Mouse (Mus musculus) MEL (cell line): ENCODE measurements around the gene Smarcc2. TPM values are rescaled to one million over a fixed set of nuclear protein-coding genes. Genes with fewer than 3 reads are reported as not detected.

Experiments
- DNase-seq: peaks from one replicate; pipeline ENCODE4 v3.0.0; 2011; ENCODE audit warnings: low read depth, low spot score
- H3K27ac ChIP-seq: 2 replicates; pipeline ENCODE4 v1.5.1; 2012; ENCODE audit warnings: low read depth, mild to moderate bottlenecking, control low read depth, low read length, moderate library complexity; ENCODE audit not compliant: control insufficient read depth
- H3K27me3 ChIP-seq, 2 experiments: fragments of 150-350 bp in 1 of 2; sonication (generic) in 1 of 2; 2 replicates each; pipeline ENCODE4 v1.6.1; 2012; ENCODE audit warnings: low read length in 2 of 2, mild to moderate bottlenecking in 2 of 2, improper control_type of control experiment in 1 of 2, moderate library complexity in 1 of 2; ENCODE audit not compliant: insufficient read depth in 2 of 2, control insufficient read depth in 1 of 2
- H3K36me3 ChIP-seq, 2 experiments: 2 replicates each; pipeline ENCODE4 v1.6.1; 2012 to 2014; ENCODE audit warnings: low read length in 2 of 2, improper control_type of control experiment in 1 of 2, inconsistent platforms in 1 of 2, mild to moderate bottlenecking in 1 of 2; ENCODE audit not compliant: insufficient read depth in 2 of 2, control insufficient read depth in 1 of 2
- H3K4me1 ChIP-seq, 2 experiments: fragments of 150-350 bp in 1 of 2; sonication (generic) in 1 of 2; 2 replicates each; pipeline ENCODE4 v1.6.1; 2012; ENCODE audit warnings: low read length in 2 of 2, improper control_type of control experiment in 1 of 2, mild to moderate bottlenecking in 1 of 2; ENCODE audit not compliant: insufficient read depth in 2 of 2, control insufficient read depth in 1 of 2
- H3K4me3 ChIP-seq, 2 experiments: fragments of 150-350 bp in 1 of 2; sonication (generic) in 1 of 2; 2 replicates each; pipeline ENCODE4 v1.5.1; 2012; ENCODE audit warnings: low read depth in 2 of 2, low read length in 2 of 2, mild to moderate bottlenecking in 2 of 2, moderate library complexity in 2 of 2, control low read depth in 1 of 2, improper control_type of control experiment in 1 of 2; ENCODE audit not compliant: control insufficient read depth in 1 of 2, insufficient read depth in 1 of 2
- H3K79me2 ChIP-seq: 2 replicates; pipeline ENCODE4 v1.6.1; 2012; ENCODE audit warnings: mild to moderate bottlenecking, low read length, moderate library complexity; ENCODE audit not compliant: control insufficient read depth, poor library complexity, insufficient read depth
- H3K9ac ChIP-seq: 2 replicates; pipeline ENCODE4 v1.6.1; 2012; ENCODE audit warnings: low read depth, mild to moderate bottlenecking, control low read depth, low read length, moderate library complexity; ENCODE audit not compliant: control insufficient read depth, poor library complexity, severe bottlenecking
- H3K9me3 ChIP-seq: fragments of 150-350 bp; sonication (generic); replicated peaks from 2 replicates; pipeline ENCODE4 v1.6.1; 2012; ENCODE audit warnings: mild to moderate bottlenecking, low read length, improper control_type of control experiment, moderate library complexity; ENCODE audit not compliant: insufficient read depth
- BHLHE40 ChIP-seq: IDR thresholded peaks from 2 replicates; pipeline ENCODE4 v1.6.1; 2012; ENCODE audit warnings: low read depth, mild to moderate bottlenecking, inconsistent platforms, low read length, improper control_type of control experiment, borderline replicate concordance
- CHD1 ChIP-seq: IDR thresholded peaks from 2 replicates; pipeline ENCODE4 v1.6.1; 2012; ENCODE audit warnings: low read depth, mild to moderate bottlenecking, inconsistent platforms, low read length, improper control_type of control experiment
- CHD2 ChIP-seq: IDR thresholded peaks from 2 replicates; pipeline ENCODE4 v1.6.1; 2011; ENCODE audit warnings: low read length, improper control_type of control experiment
- CTCF ChIP-seq, 3 experiments: IDR thresholded peaks in 2 of 3; conservative IDR thresholded peaks in 1 of 3; 2 replicates each; pipeline ENCODE4 v1.5.1; 2011 to 2012; ENCODE audit warnings: low read length in 3 of 3, low read depth in 2 of 3, mild to moderate bottlenecking in 2 of 3, improper control_type of control experiment in 1 of 3, inconsistent platforms in 1 of 3, mixed read lengths in 1 of 3, moderate library complexity in 1 of 3; ENCODE audit not compliant: control insufficient read depth in 1 of 3, insufficient read depth in 1 of 3, poor library complexity in 1 of 3, severe bottlenecking in 1 of 3
- E2F4 ChIP-seq: IDR thresholded peaks from 2 replicates; pipeline ENCODE4 v1.6.1; 2011; ENCODE audit warnings: low read depth, low read length, improper control_type of control experiment, borderline replicate concordance
- ELF1 ChIP-seq: IDR thresholded peaks from 2 replicates; pipeline ENCODE4 v1.6.1; 2014; ENCODE audit warnings: low read depth, mild to moderate bottlenecking, inconsistent platforms, low read length, improper control_type of control experiment, moderate library complexity
- EP300 ChIP-seq, 2 experiments: IDR thresholded peaks; 2 replicates each; pipeline ENCODE4 v1.6.1; 2011; ENCODE audit warnings: improper control_type of control experiment in 2 of 2, low read length in 2 of 2, low read depth in 1 of 2, mild to moderate bottlenecking in 1 of 2
- ETS1 ChIP-seq: IDR thresholded peaks from 2 replicates; pipeline ENCODE4 v1.6.1; 2012; ENCODE audit warnings: low read depth, mild to moderate bottlenecking, inconsistent platforms, low read length, improper control_type of control experiment, moderate library complexity
- GABPA ChIP-seq: IDR thresholded peaks from 2 replicates; pipeline ENCODE4 v1.6.1; 2012; ENCODE audit warnings: low read depth, mild to moderate bottlenecking, inconsistent platforms, low read length, improper control_type of control experiment, moderate library complexity
- GATA1 ChIP-seq: IDR thresholded peaks from 2 replicates; pipeline ENCODE4 v1.6.1; 2011; ENCODE audit warnings: low read depth, low read length, improper control_type of control experiment
- JUND ChIP-seq: IDR thresholded peaks from 2 replicates; pipeline ENCODE4 v1.6.1; 2011; ENCODE audit warnings: low read depth, mild to moderate bottlenecking, improper control_type of control experiment, low read length
- KAT2A ChIP-seq: conservative IDR thresholded peaks from 2 replicates; pipeline ENCODE4 v1.6.1; 2012; ENCODE audit warnings: low read depth, low read length, improper control_type of control experiment, inconsistent platforms
- MAX ChIP-seq: IDR thresholded peaks from 2 replicates; pipeline ENCODE4 v1.6.1; 2011; ENCODE audit warnings: low read length, improper control_type of control experiment
- MAZ ChIP-seq: IDR thresholded peaks from 2 replicates; pipeline ENCODE4 v1.6.1; 2012; ENCODE audit warnings: low read depth, mild to moderate bottlenecking, inconsistent platforms, low read length, improper control_type of control experiment
- MEF2A ChIP-seq: IDR thresholded peaks from 2 replicates; pipeline ENCODE4 v1.6.1; 2014; ENCODE audit warnings: low read depth, mild to moderate bottlenecking, inconsistent platforms, low read length, improper control_type of control experiment; ENCODE audit not compliant: poor library complexity, insufficient replicate concordance, severe bottlenecking; ENCODE audit errors: extremely low read depth
- MXI1 ChIP-seq: IDR thresholded peaks from 2 replicates; pipeline ENCODE4 v1.6.1; 2011; ENCODE audit warnings: mild to moderate bottlenecking, low read depth, low read length, improper control_type of control experiment
- MYB ChIP-seq: IDR thresholded peaks from 2 replicates; pipeline ENCODE4 v1.6.1; 2011; ENCODE audit warnings: mild to moderate bottlenecking, low read depth, low read length, improper control_type of control experiment
- MYC ChIP-seq: IDR thresholded peaks from 2 replicates; pipeline ENCODE4 v1.6.1; 2011; ENCODE audit warnings: low read depth, mild to moderate bottlenecking, low read length, improper control_type of control experiment, moderate library complexity
- NRF1 ChIP-seq: IDR thresholded peaks from 2 replicates; pipeline ENCODE4 v1.6.1; 2014; ENCODE audit warnings: low read depth, mild to moderate bottlenecking, inconsistent platforms, low read length, improper control_type of control experiment, moderate library complexity; ENCODE audit not compliant: poor library complexity, insufficient read depth, severe bottlenecking
- POLR2A ChIP-seq, 2 experiments: IDR thresholded peaks; 2 replicates each; pipeline ENCODE4 v1.6.1; 2011 to 2012; ENCODE audit warnings: low read length in 2 of 2, mild to moderate bottlenecking in 2 of 2, control low read depth in 1 of 2, improper control_type of control experiment in 1 of 2, low read depth in 1 of 2, moderate library complexity in 1 of 2; ENCODE audit not compliant: control insufficient read depth in 1 of 2, insufficient read depth in 1 of 2, poor library complexity in 1 of 2
- RAD21 ChIP-seq: IDR thresholded peaks from 2 replicates; pipeline ENCODE4 v1.6.1; 2011; ENCODE audit warnings: mild to moderate bottlenecking, low read depth, low read length, improper control_type of control experiment
- SIN3A ChIP-seq: IDR thresholded peaks from 2 replicates; pipeline ENCODE4 v1.6.1; 2012; ENCODE audit warnings: low read length, improper control_type of control experiment, inconsistent platforms
- SMC3 ChIP-seq: IDR thresholded peaks from 2 replicates; pipeline ENCODE4 v1.6.1; 2011; ENCODE audit warnings: low read depth, low read length, improper control_type of control experiment
- TBP ChIP-seq: IDR thresholded peaks from 2 replicates; pipeline ENCODE4 v1.8.0; 2011; ENCODE audit warnings: low read depth, low read length, improper control_type of control experiment
- TCF12 ChIP-seq: IDR thresholded peaks from 2 replicates; pipeline ENCODE4 v1.6.1; 2014; ENCODE audit warnings: low read depth, mild to moderate bottlenecking, inconsistent platforms, low read length, improper control_type of control experiment, moderate library complexity
- UBTF ChIP-seq: IDR thresholded peaks from 2 replicates; pipeline ENCODE4 v1.6.1; 2012; ENCODE audit warnings: low read depth, mild to moderate bottlenecking, inconsistent platforms, low read length, improper control_type of control experiment, moderate library complexity, borderline replicate concordance; ENCODE audit not compliant: insufficient read depth
- USF1 ChIP-seq: IDR thresholded peaks from 2 replicates; pipeline ENCODE4 v1.6.1; 2014; ENCODE audit warnings: low read depth, mild to moderate bottlenecking, inconsistent platforms, low read length, improper control_type of control experiment, moderate library complexity
- ZC3H11A ChIP-seq: IDR thresholded peaks from 2 replicates; pipeline ENCODE4 v1.6.1; 2012; ENCODE audit warnings: low read depth, mild to moderate bottlenecking, inconsistent platforms, low read length, improper control_type of control experiment
- ZKSCAN1 ChIP-seq: IDR thresholded peaks from 2 replicates; pipeline ENCODE4 v1.6.1; 2012; ENCODE audit warnings: low read depth, mild to moderate bottlenecking, inconsistent platforms, low read length, improper control_type of control experiment, moderate library complexity
- ZMIZ1 ChIP-seq: IDR thresholded peaks from 2 replicates; pipeline ENCODE4 v1.6.1; 2012; ENCODE audit warnings: low read depth, mild to moderate bottlenecking, inconsistent platforms, low read length, improper control_type of control experiment, moderate library complexity
- ZNF384 ChIP-seq: IDR thresholded peaks from 2 replicates; pipeline ENCODE4 v1.6.1; 2012; ENCODE audit warnings: low read depth, mild to moderate bottlenecking, inconsistent platforms, low read length, improper control_type of control experiment
- polyA plus RNA-seq, 2 experiments: library from polyadenylated mRNA; stranded (reverse) in 1 of 2; unstranded in 1 of 2; fragments of >175 nt in 1 of 2; fragments of >200 nt in 1 of 2; gene quantifications; 2 replicates each; pipeline versions ENCODE4 v1.2.1 to v1.2.4; 2012; ENCODE audit warnings: low replicate concordance in 2 of 2, low read depth in 1 of 2; ENCODE audit not compliant: insufficient read length in 2 of 2, insufficient read depth in 1 of 2, missing spikeins in 1 of 2
- total RNA-seq: library from RNA; depleted of rRNA; stranded (reverse); fragments of 300-350 nt; gene quantifications from 2 replicates; pipeline ENCODE4 v1.2.3, GENCODE M21; 2012

Gene Smarcc2
- total and polyA plus RNA-seq, 3 experiments = 24.8 to 226 (median 68.8) TPM

GRCm38 (mm10) chr10:128492633-128493311 is 33.7 kb downstream of the Smarcc2 start:
- Histone ChIP-seq H3K9me3 (no peaks in the 10 kb centered on the region), H3K9ac (peak overlapping the region; percentile 94), H3K27ac (peak overlapping the region; percentile 87), H3K79me2 (peaks cover 36% of the 10 kb centered on the region), H3K4me3 (peak overlapping the region; percentile 95 to 99), H3K4me1 (peaks cover 10 to 31% of the 10 kb centered on the region in 2 experiments), H3K27me3 (no peaks in the 10 kb centered on the region), H3K36me3 (peaks cover 10 to 22% of the 10 kb centered on the region in 2 experiments)
- TF ChIP-seq MXI1 (no peak), JUND (no peak), ZKSCAN1 (no peak), MEF2A (no peak), NRF1 (no peak), SMC3 (peak; percentile 3; the same call in 1 of the 2 replicates), KAT2A (no peak), ZC3H11A (no peak), RAD21 (no peak), CHD2 (no peak), TCF12 (no peak), MAX (no peak), ETS1 (0 out of 2 replicates have a peak, but pooled peaks have one; percentile 6), MYC (no peak), UBTF (no peak), MYB (no peak), CHD1 (no peak), POLR2A (IDR thresholded peaks at IDR 0.05; ENCODE audit: control insufficient read depth in 1 of 2, insufficient read depth in 1 of 2, low read depth in 1 of 2, low read length in 2 of 2, poor library complexity in 1 of 2) (no peak), CTCF (IDR thresholded peaks at IDR 0.05 in 2 of 3, conservative IDR thresholded peaks at IDR 0.05 in 1 of 3; ENCODE audit: control insufficient read depth in 1 of 3, insufficient read depth in 1 of 3, low read depth in 2 of 3, low read length in 3 of 3, poor library complexity in 1 of 3, severe bottlenecking in 1 of 3) (no peak), SIN3A (no peak), GABPA (no peak), MAZ (no peak), TBP (no peak), USF1 (no peak), ZMIZ1 (no peak), ELF1 (0 out of 2 replicates have a peak, but pooled peaks have one; percentile 7), GATA1 (no peak), E2F4 (no peak), EP300 (IDR thresholded peaks at IDR 0.05; ENCODE audit: low read depth in 1 of 2, low read length in 2 of 2) (no peak), BHLHE40 (peak; percentile 6; the same call in 1 of the 2 replicates), ZNF384 (0 out of 2 replicates have a peak, but pooled peaks have one; percentile 31)
- DNase-seq = peak; percentile 76
